Mouse (Mus musculus) stomach, embryonic 15.5 days (tissue): Measurements from ENCODE around the gene Cdhr1. TPM values are rescaled to one million over a fixed set of nuclear protein-coding genes. Genes with fewer than 3 reads are reported as not detected.

Source experiments
- ATAC-seq: fragments of 200-750 bp; cut with Nextera tagmentation; 2 replicates; pipeline ENCODE4 v1.8.0; 2017; ENCODE audit warnings: low read depth, moderate number of reproducible peaks, moderate TSS enrichment; ENCODE audit not compliant: insufficient read depth, low FRiP score
- H3K27ac ChIP-seq: fragments of 300-500 bp; sonication (generic); 2 replicates; pipeline ENCODE4 v1.5.1; 2015; ENCODE audit warnings: mild to moderate bottlenecking, inconsistent platforms
- H3K27me3 ChIP-seq: fragments of 300-500 bp; sonication (generic); replicated peaks from 2 replicates; pipeline ENCODE4 v1.6.1; 2015; ENCODE audit warnings: inconsistent platforms
- H3K36me3 ChIP-seq: fragments of 300-500 bp; sonication (generic); 2 replicates; pipeline ENCODE4 v1.6.1; 2015; ENCODE audit warnings: inconsistent platforms
- H3K4me1 ChIP-seq: fragments of 300-500 bp; sonication (generic); 2 replicates; pipeline ENCODE4 v1.6.1; 2015; ENCODE audit warnings: inconsistent platforms
- H3K4me2 ChIP-seq: fragments of 300-500 bp; sonication (generic); 2 replicates; pipeline ENCODE4 v1.6.1; 2015; ENCODE audit warnings: mild to moderate bottlenecking, inconsistent platforms
- H3K4me3 ChIP-seq: fragments of 300-500 bp; sonication (generic); replicated peaks from 2 replicates; pipeline ENCODE4 v1.5.1; 2015; ENCODE audit warnings: inconsistent platforms
- H3K9ac ChIP-seq: fragments of 300-500 bp; sonication (generic); 2 replicates; pipeline ENCODE4 v1.6.1; 2015; ENCODE audit warnings: inconsistent platforms
- H3K9me3 ChIP-seq: fragments of 300-500 bp; sonication (generic); 2 replicates; pipeline ENCODE4 v1.6.1; 2016; ENCODE audit warnings: inconsistent platforms
- WGBS: fragments of 180-500 bp; shearing (Covaris S2); methylation state at CpG from one replicate; pipeline ENCODE4 v1.1.7; 2015; 5-methylcytosine and 5-hydroxymethylcytosine counted together
- polyA plus RNA-seq: library from polyadenylated mRNA; unstranded; fragments of >200 nt; fragmentation: Nextera tagmentation; extraction: Ambion mirVana; gene quantifications from 2 replicates; pipeline ENCODE4 v1.2.1, GENCODE M21; 2015

Gene Cdhr1
- polyA plus RNA-seq, 1 experiment from 2014 or later: 0.32 TPM

GRCm38 (mm10) chr14:37111371-37111770 is 13.2 kb upstream of the Cdhr1 start:
- no peaks in the 10 kb centered on the region for H3K9me3 ChIP-seq
- no peak overlapping the region for H3K27ac ChIP-seq
- H3K4me2 ChIP-seq: no peak overlapping the region
- no peaks in the 10 kb centered on the region for H3K36me3 ChIP-seq
- no peak for ATAC-seq
- no peak overlapping the region for H3K9ac ChIP-seq
- H3K4me3 ChIP-seq: no peak overlapping the region
- no peaks in the 10 kb centered on the region for H3K27me3 ChIP-seq
- H3K4me1 ChIP-seq: no peaks in the 10 kb centered on the region

GRCm38 (mm10) chr14:37110456-37110855 is 12.3 kb upstream of the Cdhr1 start:
- no peak overlapping the region for H3K9ac ChIP-seq
- no peak overlapping the region for H3K27ac ChIP-seq
- 66% methylated on average over 2 of the region's 2 CpGs for WGBS
- H3K4me2 ChIP-seq: no peak overlapping the region
- H3K4me1 ChIP-seq: no peaks in the 10 kb centered on the region
- H3K27me3 ChIP-seq: no peaks in the 10 kb centered on the region
- no peaks in the 10 kb centered on the region for H3K36me3 ChIP-seq
- no peak for ATAC-seq
- no peak overlapping the region for H3K4me3 ChIP-seq
- H3K9me3 ChIP-seq: no peaks in the 10 kb centered on the region

GRCm38 (mm10) chr14:37109975-37110374 is 11.8 kb upstream of the Cdhr1 start:
- Histone ChIP-seq H3K4me1 (no peaks in the 10 kb centered on the region), H3K9me3 (no peaks in the 10 kb centered on the region), H3K27me3 (no peaks in the 10 kb centered on the region), H3K36me3 (no peaks in the 10 kb centered on the region), H3K4me3 (no peak overlapping the region), H3K27ac (no peak overlapping the region), H3K4me2 (no peak overlapping the region), H3K9ac (no peak overlapping the region)
- ATAC-seq: no peak
- WGBS: 33% methylated on average over 9 of the region's 9 CpGs

DNA sequence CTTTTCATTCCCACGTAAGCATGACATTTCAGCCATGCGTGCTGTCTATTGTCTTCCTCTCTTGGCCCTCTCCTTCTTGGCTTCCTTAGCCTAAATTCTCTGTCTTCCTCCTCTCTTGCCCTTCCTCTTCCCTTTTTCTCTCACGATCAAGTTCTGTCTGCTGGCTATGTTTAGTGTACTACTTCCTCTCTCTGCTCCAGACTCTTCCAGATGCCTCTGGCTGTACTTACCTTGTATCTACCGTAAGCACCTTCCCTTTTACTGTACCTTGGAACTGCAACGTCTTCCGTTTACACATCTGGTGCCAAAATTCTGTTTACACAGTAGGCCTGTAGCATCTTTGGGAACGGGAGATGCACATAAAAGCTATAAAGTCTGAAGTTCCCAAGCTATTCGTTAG is 11.3 kb upstream of the Cdhr1 start:
- no peak for ATAC-seq
- Histone ChIP-seq H3K27me3 (no peaks in the 10 kb centered on the region), H3K9ac (no peak overlapping the region), H3K36me3 (no peaks in the 10 kb centered on the region), H3K9me3 (no peaks in the 10 kb centered on the region), H3K27ac (no peak overlapping the region), H3K4me3 (no peak overlapping the region), H3K4me1 (no peaks in the 10 kb centered on the region), H3K4me2 (no peak overlapping the region)
- WGBS: 63% methylated on average over 8 of the region's 8 CpGs

DNA sequence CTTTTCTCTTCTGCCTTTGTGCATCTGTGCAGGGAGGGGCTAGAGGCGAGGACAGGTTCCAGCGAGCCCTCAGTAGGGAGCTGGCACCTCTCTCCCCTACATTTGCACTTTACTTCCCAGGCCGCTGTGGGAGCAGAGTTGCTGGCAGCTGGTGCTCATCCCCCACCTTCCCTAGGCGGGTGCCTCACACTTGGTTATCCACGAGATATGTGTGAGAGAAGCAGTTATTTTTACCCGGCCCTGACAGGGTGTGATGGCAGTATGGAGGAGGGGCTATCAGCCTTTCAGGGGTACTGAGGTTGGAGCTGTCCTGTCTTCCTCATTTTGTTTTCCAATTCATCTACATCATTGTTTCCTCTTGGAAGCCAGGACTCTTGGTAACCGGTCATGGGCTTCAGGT is 7.7 kb upstream of the Cdhr1 start:
- Histone ChIP-seq H3K9me3 (no peaks in the 10 kb centered on the region), H3K36me3 (no peaks in the 10 kb centered on the region), H3K27me3 (no peaks in the 10 kb centered on the region), H3K4me3 (no peak overlapping the region), H3K9ac (no peak overlapping the region), H3K4me2 (no peak overlapping the region), H3K4me1 (no peaks in the 10 kb centered on the region), H3K27ac (no peak overlapping the region)
- WGBS: 23% methylated on average over 7 of the region's 7 CpGs
- no peak for ATAC-seq

GRCm38 (mm10) chr14:37104747-37105146 is 6.6 kb upstream of the Cdhr1 start:
- no peak overlapping the region for H3K4me2 ChIP-seq
- no peaks in the 10 kb centered on the region for H3K27me3 ChIP-seq
- H3K4me3 ChIP-seq: no peak overlapping the region
- no peaks in the 10 kb centered on the region for H3K9me3 ChIP-seq
- no peak overlapping the region for H3K27ac ChIP-seq
- 0 out of 2 replicates have a peak, but pooled peaks have one; percentile 35 for ATAC-seq
- H3K9ac ChIP-seq: no peak overlapping the region
- 29% methylated on average over 5 of the region's 5 CpGs for WGBS
- no peaks in the 10 kb centered on the region for H3K4me1 ChIP-seq
- no peaks in the 10 kb centered on the region for H3K36me3 ChIP-seq

GRCm38 (mm10) chr14:37102484-37102883 is 4.3 kb upstream of the Cdhr1 start:
- H3K4me2 ChIP-seq: no peak overlapping the region
- no peaks in the 10 kb centered on the region for H3K9me3 ChIP-seq
- no peak for ATAC-seq
- no peaks in the 10 kb centered on the region; the same call in none of the 2 replicates for H3K4me1 ChIP-seq
- no peak overlapping the region for H3K27ac ChIP-seq
- H3K36me3 ChIP-seq: no peaks in the 10 kb centered on the region
- no peak overlapping the region for H3K4me3 ChIP-seq
- peaks cover 19% of the 10 kb centered on the region for H3K27me3 ChIP-seq
- no peak overlapping the region for H3K9ac ChIP-seq
- WGBS: 68% methylated on average over 3 of the region's 3 CpGs

GRCm38 (mm10) chr14:37101531-37101930 is 3.4 kb upstream of the Cdhr1 start:
- WGBS: 56% methylated on average over 5 of the region's 5 CpGs
- no peak overlapping the region for H3K9ac ChIP-seq
- ATAC-seq: no peak
- H3K27me3 ChIP-seq: peaks cover 25% of the 10 kb centered on the region
- no peak overlapping the region for H3K4me2 ChIP-seq
- H3K36me3 ChIP-seq: no peaks in the 10 kb centered on the region
- no peaks in the 10 kb centered on the region; the same call in none of the 2 replicates for H3K4me1 ChIP-seq
- no peaks in the 10 kb centered on the region for H3K9me3 ChIP-seq
- H3K27ac ChIP-seq: no peak overlapping the region
- H3K4me3 ChIP-seq: no peak overlapping the region

DNA sequence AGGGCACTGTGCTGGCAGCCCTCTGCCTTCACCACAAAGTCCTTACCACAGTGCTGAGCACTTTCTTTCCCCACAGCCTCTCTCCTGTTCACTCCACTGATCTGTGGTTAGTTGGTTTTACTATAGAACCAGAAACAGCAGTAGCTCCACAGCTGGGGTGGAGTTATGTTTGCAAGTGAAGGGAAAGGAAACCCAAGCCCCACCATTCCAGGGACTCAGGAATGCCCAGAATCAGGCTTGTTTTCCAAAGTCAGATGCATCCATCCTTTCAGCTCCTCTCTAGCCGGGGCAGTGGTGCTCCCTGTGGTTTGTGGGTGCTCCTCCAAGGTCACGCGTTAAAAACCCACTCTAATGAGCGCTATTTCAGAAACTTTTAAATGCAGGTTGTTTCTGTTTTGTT is 2.6 kb downstream of the Cdhr1 start:
- Histone ChIP-seq H3K27ac (no peak overlapping the region), H3K9ac (no peak overlapping the region), H3K36me3 (no peaks in the 10 kb centered on the region), H3K9me3 (no peaks in the 10 kb centered on the region), H3K4me3 (no peak overlapping the region), H3K4me1 (no peaks in the 10 kb centered on the region; the same call in none of the 2 replicates), H3K4me2 (no peak overlapping the region), H3K27me3 (peaks cover 25% of the 10 kb centered on the region)
- WGBS: 62% methylated on average over 4 of the region's 4 CpGs
- no peak for ATAC-seq

GRCm38 (mm10) chr14:37094436-37094835 is 3.7 kb downstream of the Cdhr1 start:
- H3K4me3 ChIP-seq: no peak overlapping the region
- H3K36me3 ChIP-seq: no peaks in the 10 kb centered on the region
- H3K4me1 ChIP-seq: no peaks in the 10 kb centered on the region; the same call in none of the 2 replicates
- H3K9me3 ChIP-seq: no peaks in the 10 kb centered on the region
- no peak overlapping the region for H3K9ac ChIP-seq
- peaks cover 22% of the 10 kb centered on the region for H3K27me3 ChIP-seq
- 63% methylated on average over 6 of the region's 6 CpGs for WGBS
- ATAC-seq: no peak
- H3K4me2 ChIP-seq: no peak overlapping the region
- no peak overlapping the region for H3K27ac ChIP-seq

DNA sequence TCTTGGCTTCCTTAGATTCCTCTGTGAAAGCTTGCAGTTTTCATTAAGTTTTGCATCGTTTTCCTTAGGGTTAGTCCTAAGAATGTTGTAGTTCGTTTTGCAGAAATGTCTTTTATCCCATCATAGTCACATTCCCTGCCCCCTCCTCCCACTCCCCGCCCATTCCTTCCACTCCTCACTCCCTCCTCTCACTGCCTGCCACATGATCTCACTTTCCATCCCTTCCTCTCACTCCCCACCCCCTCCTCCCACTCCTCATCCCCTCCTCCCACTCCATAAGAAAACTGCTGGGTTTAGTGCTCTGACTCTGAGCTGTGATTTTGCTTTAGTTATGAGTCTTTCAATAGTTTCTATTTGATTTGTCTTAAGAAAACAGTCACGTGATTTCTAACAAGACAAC is 14.4 kb downstream of the Cdhr1 start:
- Histone ChIP-seq H3K4me3 (no peak overlapping the region), H3K4me2 (no peak overlapping the region)
- ATAC-seq: no peak

DNA sequence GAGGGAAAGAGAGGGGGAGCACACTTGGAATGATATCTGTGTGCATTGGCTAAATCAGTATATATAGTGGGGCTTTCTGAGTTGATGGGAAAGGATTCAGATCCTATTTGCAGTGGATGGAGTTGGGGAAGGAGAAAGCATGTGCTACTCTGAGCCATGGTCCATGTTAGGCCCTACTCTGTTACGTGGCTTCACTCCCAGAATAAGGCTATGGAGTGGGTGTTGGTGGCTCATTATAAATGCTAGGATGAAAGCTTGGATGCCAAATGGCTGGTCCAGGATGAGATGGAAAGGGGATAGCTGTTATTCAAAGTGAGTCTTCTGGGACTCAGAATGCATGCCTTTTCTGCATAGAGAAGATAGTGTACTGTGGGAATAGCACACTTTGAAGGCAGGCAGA is 17.4 kb downstream of the Cdhr1 start:
- Histone ChIP-seq H3K4me3 (no peak overlapping the region), H3K27me3 (no peaks in the 10 kb centered on the region), H3K4me1 (no peaks in the 10 kb centered on the region), H3K36me3 (no peaks in the 10 kb centered on the region), H3K9ac (no peak overlapping the region), H3K9me3 (no peaks in the 10 kb centered on the region), H3K27ac (no peak overlapping the region), H3K4me2 (no peak overlapping the region)
- no peak for ATAC-seq
- WGBS: 73% methylated on average over 1 of the region's 1 CpGs

More for the DNA sequence above, 14.4 kb downstream of the Cdhr1 start:
- no peaks in the 10 kb centered on the region for H3K4me1 ChIP-seq
- no peaks in the 10 kb centered on the region for H3K36me3 ChIP-seq
- 26% methylated on average over 4 of the region's 4 CpGs for WGBS
- H3K9me3 ChIP-seq: no peaks in the 10 kb centered on the region
- H3K27ac ChIP-seq: no peak overlapping the region
- H3K27me3 ChIP-seq: no peaks in the 10 kb centered on the region
- H3K9ac ChIP-seq: no peak overlapping the region

- no peak overlapping the region for H3K9ac ChIP-seq
- no peaks in the 10 kb centered on the region for H3K36me3 ChIP-seq
- H3K27me3 ChIP-seq: no peaks in the 10 kb centered on the region
- H3K4me1 ChIP-seq: no peaks in the 10 kb centered on the region
- WGBS: 18% methylated on average over 9 of the region's 9 CpGs
- H3K4me3 ChIP-seq: no peak overlapping the region
- ATAC-seq: no peak
- no peaks in the 10 kb centered on the region for H3K9me3 ChIP-seq
- no peak overlapping the region for H3K4me2 ChIP-seq
- no peak overlapping the region for H3K27ac ChIP-seq
Observed at GRCm38 (mm10) chr14:37068516-37068915, 29.6 kb downstream of the Cdhr1 start.
